Mouse (Mus musculus) thymus, adult 18-20 months (tissue): Measurements from ENCODE around the gene Camsap2.

Source experiments
- DNase-seq, 2 experiments: peaks; one replicate each; pipeline ENCODE4 v3.0.0; 2022; ENCODE audit warnings: mixed read lengths in 2 of 2

The Camsap2 gene

DNA sequence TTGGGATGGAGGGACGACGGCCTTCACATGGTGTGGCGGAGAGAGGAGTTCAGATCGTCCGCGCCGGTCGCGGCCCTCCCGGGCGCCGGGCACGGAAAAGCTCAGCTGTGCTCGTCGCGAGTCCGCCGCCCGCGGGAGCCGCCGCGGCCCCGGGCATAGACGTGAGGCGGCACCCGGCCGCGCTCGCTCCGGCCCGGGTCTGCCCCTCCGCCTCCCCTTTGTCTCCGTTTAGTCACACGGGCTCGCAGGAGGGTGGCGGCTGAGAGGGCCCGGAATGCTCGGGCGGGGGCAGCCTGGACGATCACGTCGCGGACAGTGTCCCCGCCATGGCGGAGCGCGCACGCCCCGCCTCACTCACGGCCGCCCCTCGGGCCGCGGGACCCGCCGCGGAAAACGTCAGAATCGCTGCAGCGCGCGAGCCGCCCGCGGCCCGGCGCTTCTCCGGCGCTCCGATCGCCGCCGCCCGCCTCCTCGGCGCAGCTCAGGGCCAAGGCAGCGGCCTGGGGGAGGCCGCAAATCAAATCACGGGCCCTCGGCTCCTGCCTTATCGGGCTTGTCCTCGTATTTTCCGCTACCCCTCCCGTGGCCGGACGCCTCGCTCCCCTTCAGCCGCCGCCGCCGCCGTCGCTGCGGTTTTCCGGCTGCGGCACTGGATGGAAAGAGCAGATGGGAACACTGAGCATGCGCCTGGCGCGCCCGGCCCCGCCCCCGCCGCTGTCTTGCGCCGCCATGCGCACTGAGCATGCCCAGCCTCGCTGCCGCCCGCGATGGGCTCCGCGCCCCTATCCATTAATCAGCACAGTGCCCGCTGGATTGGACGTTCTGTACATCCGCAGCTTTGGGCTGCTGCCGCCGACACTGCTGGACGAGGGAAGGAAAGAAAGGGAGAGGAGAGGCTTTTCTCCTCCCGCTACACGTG, at the start of gene Camsap2:
Camsap2 (minus strand) TSS at position 651 of the 919 bp plus-strand sequence.
- DNase-seq: peak; percentile 82 to 84

DNA sequence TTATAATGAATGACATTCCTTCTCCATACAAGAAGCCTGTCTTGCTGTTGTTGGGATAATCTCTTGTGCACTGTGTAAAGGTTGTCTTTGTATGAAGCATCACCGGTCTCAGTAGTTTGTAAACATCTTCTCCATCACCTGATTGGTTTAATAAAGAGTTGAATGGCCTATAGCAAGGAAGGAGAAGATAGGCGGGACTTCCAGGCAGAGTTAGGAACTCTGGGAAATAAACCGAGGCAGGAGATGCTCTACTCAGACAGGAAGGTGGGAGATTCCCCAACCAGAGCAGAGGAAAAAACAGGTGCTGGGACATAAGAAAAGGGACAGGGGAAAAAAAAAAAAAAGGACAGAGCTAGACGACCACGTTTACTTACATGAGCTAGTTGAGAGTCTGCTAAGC, 49.2 kb upstream of the Camsap2 start:
- DNase-seq: no peak

DNA sequence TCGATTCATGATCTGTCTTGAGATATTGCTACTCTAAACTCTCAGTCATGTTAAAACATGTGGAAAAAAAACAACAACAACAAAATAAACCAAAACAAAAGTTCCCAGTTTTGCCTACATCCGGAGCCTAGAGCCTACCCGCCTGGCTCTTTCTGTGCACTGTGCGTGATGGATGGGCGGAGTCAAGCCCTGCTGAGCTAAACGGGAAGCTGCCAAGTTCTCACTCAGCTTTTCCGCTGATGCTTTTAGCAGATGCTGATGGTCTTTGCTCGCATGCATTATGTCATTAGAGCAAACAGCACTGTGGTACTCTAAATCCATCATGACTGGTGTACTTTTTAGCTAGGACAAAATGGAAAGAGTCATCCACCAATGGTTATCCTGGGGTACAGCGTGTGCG, 48.6 kb upstream of the Camsap2 start:
- no peak for DNase-seq

DNA sequence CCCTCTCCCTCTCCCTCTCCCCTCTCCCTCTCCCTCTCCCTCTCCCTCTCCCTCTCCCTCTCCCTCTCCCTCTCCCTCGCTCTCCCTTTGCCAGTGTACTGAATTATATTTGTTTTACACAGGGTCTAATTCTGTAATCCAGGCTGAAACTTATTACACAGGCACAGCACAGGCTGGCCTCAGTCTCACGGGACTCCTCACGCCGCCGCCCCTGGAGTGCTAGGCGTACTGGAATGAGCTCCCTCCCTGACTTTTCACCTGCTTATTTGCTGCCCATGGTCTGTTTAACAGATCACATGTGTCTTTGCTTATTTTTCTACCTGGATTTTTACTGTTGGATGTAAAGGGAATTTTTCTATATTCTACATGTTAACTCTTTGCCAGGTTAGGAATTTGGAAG, 41.0 kb upstream of the Camsap2 start:
- DNase-seq: no peak

DNA sequence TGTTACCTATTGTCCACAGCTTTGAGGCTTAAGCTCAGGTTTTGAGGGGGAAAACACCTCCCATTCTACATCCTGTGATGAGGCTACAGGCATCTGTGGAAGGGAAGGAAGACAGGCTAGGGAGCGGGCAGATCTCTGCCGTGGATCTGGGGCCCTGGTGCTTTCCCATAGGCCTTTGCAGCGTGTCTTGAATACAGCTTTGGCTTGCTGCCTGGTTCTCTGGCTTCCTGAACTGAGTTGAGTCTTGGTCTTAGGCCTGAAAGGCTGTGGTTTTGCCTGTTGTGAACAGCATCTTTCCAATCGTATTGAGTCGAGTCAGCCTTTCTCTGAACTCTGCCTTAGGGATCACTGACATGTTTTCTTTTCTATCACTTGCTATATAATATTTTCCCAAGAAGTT, 35.7 kb upstream of the Camsap2 start:
- no peak for DNase-seq

DNA sequence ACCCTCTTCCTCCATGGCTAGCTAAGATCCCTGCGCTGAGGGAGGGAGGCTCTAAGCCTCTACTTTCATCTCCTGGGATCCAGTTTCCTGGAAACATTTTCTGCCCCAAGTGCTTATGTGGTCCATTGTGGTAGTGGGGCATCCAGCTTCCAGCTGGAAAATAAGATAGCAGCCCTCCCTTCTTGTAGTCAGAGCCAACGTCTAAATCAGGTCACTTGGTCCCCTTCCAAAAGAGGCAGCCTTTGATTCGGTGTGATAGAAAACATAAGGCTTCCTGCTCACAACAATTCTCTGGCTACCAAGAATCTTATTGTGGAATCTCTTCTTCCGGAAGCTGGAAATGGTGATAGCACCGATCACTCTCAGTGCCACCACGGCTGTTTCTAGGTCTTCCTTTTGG, 35.3 kb upstream of the Camsap2 start:
- no peak for DNase-seq

DNA sequence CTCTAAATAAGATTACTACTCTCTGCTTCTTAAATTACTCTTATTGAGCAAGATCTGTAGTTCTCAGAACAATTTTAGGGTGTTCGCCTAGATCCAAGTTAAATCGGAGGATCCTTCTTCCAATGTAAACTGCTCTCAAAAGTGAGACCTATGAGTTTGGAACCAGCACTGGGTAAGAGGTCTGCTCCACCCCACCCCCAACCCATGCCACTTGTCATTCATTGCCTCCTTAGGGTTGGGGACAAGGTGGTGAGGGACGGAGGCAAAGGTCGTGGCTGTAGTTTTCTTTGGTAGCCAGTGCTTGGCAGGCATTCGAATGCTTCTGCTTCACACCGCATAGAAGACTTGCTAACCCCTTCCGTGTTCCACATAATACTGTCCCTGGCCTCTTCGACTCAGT, 34.7 kb upstream of the Camsap2 start:
- no peak for DNase-seq

DNA sequence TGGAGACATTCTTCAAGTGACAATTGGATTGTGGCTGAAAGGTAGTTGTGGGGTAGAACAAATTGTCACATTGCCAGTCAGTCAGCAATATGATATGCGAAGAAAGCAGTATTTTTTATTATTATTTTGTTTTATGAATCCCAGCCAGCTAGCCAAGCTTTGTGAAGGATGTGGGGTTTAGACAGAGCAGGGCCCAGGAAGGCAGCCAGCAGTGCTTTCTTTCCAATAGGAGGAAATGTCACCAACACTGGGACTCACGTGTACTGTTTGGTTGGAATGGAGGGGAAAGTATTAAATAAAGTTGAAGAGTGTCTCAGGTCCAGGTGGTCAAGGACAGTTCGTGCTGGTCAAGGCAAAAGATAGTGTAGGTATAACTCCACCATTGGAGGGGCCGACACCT, 34.3 kb upstream of the Camsap2 start:
- no peak for DNase-seq

DNA sequence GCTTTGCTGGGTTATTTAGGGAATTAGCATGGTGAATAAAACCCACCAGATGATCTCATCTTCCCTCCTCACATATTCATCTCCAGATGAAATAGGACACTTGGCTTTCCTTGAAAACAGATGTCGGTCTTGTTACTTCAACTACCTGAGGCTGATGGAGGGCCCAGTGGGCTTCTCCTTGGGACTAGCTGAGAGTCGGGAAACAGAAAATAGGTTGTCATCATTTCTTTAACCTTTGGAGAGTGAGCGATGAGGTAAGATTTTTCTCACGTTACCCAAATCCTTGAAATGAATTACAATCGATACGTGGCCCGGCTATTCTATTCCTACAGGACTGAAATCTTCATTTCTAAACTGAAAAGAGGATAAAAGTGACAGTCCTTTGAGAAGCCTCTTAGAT, 33.4 kb upstream of the Camsap2 start:
- DNase-seq: no peak

DNA sequence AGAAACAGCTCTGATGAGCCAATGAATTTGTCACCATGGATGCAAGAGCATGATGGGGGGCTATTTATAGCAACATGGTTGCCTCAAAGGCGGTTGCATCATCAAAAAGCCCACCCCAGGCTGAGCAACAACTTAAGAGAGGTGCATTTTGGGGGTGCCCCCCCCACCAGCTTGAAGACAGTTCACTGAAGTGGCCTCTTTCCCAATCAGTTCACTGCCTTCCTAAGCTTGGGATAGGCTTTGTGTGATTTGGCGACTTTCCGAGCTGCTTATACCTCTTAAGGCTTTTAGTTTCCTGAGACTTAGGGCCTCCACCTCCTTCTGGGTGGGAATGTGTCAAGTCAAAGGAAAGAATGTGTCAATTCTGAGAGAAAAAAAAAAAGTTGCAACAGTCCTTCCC, 20.1 kb upstream of the Camsap2 start:
- DNase-seq: no peak

DNA sequence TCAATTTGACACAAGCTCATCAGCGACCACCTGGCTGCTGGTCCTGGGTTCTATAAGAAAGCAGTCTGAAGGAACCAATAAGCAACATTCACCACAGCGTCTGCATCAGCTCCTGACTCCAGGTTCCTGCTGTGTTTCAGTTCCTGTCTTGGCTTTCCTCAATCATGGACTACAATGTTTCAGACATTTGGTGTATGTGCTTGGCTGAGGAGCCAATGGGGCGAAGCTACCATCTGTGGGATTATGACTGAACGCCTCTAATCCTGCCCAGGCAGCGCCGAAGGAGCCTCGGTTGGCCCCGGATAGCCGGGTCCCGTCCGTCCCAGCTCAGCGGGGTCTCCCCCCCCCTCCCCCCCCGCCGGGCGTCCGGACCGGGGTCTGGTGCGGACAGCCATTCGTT, 18.8 kb upstream of the Camsap2 start:
- peak in 1 of 2 experiments; percentile 34 for DNase-seq

DNA sequence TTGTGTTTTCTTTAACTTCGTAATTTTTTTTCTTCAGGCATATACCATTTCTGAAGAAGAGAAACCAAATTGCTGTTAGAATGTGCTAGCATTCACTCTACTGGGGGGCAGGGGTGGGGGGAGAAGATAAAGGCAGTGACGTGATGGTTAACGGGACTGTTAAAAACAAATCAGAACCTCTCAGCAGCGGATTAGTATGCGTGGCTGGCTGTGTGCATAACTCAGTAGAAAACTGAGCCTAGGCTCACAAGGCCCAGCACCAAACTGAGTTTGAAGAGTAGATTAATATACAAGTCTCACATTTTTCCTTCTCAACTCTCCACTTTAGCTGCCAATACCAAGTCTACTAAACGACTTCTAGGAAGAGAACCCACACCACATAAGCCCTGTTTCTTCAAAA, 17.1 kb upstream of the Camsap2 start:
- DNase-seq: no peak

DNA sequence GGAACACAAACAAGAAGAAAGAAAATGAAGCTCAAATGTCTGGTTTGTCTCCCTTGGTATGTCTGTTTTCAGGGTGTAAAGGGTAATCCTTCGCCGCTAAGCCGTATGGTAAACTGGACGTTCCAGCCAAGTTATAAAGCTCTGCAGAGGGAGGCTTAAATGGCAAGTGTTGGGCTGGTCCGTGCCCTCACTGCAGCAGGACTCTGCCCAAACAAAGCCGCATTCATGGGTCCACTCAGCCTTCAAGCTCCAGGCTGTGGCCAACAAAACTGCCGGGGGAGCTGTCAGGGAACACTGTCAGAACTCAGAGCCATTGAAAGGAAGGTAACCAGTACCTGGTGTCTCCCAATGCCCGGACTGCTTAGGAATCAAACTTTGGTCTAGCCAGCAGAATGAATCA, 16.7 kb upstream of the Camsap2 start:
- no peak for DNase-seq

DNA sequence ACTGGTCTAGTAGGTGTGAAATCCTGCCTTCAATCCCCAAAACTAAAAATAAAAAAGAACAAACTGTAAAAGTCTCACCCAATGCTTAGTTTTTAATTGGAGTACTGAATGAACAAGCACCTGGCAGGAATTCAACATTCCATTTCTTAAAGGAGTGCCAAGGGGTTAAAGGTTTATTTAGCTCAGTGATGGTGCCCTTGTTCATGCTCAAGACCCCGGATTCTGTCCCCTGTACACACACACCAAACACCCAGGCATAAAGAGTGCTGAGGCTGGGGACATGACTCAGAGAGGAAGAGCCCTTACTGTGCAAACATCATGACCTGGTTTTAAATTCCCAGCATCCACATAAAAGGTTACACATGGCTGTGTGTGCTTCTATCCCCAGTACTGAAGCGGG, 15.5 kb upstream of the Camsap2 start:
- no peak for DNase-seq

DNA sequence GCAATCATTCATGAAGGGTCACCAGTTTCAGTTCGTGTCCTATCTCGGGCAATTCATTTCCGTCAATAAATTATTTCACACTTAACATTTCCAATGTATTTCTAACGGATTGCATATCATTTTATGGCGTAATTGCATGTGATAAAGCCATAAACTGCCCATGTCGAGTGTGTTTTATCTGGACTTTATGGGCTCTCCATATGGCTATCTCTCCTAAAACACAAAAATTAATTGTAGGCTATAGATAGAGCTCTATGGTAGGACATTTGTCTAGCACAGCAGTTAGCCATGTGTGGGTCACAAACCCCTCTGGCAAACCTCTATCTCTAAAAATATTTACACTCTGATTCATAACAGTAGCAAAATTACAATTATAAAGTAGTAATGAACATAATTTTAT, 15.0 kb upstream of the Camsap2 start:
- no peak for DNase-seq

DNA sequence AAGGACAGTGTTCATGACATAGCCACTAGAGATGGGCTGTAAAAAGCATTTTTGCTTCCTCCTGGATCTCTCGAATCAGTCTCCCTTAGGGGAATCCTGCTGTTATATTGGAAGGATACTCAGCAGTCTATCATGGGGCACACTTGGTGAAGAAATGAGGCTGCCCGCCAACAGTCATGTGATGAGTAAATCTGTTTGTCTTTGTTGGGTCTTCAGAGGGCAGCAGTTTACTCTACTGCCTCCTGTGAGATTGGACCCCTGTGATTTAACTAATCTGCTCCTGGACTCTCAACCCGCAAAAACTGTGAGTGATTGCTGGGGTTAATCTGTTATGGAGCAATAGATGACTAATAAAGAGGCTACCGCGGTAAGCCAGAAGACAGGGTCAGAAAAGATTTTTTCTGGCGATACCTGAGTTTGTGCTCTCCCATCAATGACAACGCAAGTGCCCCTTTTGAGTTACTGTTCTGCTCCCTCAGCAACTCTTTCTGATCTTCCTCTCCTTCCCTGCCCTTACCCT, 13.0 kb upstream of the Camsap2 start:
- no peak for DNase-seq

DNA sequence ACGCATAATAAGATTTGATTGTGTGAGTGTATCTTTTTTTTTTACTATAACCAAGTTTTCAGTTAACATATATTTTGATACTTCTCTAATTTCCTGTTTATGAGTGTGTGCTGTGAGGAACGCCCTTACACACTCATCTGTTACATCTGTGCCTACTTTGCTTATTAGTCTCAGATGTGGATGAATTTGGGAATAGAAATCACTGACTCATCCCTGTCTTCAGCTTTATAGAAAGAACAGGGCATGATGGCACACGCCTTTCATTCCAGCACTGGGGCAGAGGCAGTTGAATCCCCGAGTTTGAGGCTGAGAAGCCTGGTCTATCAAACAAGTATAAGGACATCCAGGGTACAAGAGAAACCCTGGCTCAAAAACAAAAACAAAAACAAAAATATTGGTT, 9.7 kb upstream of the Camsap2 start:
- DNase-seq: no peak

DNA sequence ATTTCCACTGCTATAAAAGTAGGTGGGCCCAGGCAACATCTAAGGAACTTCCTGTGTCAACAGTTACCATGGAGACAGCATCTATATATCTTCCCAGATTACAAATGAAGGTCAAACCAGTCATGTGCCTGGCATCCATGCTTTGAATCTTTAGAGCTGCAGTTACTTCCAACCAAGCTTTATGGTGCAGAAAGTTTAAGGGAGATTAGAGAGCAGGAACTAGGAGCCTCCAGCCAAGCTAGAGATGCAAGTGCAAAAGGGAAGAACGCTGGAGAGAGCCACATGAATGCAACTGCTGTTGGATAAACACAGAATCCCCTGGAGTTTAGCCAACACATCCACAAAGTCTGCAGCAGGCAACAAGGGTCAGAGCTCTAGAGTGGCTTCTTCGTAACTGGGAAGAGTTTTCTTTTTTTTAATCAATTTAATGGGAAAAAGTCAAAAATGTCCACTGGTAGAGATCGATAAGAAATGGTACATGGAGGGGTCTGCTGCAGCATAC, 4.8 kb upstream of the Camsap2 start:
- DNase-seq: no peak

DNA sequence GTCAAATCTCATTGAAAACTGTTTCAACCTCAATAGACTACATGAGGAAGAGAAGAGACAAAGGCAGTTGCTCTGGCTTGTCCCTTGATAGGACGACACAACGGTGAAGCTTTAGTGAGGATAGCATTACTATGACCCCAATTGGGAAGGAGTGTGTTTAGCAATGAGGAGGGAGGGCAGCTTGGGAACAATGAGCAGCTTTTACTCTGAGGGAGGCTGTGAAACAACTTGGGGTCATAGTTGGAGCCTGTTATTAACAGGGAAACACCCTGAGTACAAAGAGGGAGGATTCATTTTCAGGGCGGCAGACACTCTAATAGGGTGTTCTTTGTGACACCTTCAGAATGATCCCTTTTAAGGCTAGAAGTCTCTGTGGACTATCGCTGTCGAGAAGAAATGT, 2.2 kb upstream of the Camsap2 start:
- DNase-seq: no peak

DNA sequence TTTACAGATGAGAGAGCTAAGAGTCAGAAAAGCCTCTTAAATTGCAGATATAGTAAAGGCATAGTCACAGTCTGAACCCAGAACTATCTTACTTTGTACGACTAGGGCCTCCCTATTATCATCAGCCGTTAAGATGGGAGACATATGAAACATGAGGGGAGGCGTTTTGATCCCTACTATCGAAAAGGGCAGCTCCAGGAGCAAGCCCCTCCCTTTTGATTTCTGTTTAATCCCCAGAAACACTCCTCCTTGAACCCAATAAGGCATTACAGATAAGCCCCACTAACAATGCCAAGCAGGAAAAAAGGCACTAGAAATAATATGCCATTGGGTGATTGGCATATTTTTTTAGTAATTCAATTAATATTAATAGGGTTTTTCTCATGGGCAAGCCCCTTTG, 1.2 kb upstream of the Camsap2 start:
- no peak for DNase-seq

DNA sequence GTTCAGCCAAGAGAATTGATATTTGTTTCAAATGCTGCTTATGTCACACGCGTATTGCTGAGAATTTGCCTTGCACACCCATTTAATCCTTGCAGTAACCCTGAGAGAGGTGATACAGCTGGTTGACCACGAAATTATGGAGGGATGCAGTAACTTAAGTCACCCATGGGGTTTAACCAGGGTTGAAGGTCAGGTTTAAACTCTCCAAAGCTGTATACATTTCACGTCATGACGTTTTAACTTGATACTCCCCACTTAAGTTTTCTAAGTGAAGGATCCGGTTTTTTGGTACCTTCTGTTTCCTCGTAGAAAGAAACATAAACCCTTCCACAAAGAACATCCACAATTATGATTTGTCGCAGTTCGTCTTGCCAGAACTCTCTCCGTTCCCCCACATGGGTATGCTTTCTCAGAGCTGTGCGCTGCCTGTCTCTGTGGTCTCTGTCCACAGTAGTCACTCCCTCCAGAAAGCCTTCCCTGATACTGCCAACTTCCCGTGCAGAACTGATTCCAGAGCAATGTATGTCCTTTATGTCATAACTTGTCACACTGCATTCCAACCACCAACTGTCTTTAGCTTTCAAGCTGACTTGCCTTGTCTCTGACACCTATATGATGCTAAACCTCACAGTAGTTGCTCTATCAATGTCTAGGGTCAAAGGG, 600 bp upstream of the Camsap2 start:
- no peak for DNase-seq

DNA sequence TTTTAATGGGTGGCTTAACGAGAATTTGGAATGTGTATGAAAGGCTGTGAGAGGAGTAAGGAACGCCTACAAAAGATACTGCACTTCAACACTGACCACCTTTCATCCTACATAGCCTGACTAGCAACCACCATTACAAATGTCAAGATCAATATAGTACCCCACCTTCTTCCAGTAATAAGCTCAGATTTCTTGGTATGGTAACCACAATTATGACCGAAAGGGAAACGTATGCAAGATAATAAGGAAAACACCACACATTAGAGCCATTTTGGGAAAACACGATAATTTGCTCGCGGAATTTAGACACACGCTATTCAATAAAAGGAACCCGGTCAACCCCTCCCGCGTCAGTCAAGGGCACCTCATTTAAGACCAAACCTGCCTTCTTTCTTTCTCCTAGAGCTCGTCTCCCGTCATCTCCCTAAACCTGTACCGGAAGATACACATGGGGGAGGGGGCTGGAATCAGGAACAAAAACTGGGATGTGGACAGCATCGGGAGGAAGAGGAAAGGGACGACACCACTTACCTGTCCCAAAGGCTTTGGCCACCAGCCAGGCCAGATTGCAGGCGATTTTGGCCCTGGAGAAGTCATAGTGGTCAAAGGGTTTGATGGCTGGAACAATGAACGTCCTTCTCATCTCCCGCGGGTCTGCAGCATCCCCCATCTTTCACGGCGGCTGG, 993 bp downstream of the Camsap2 start:
- peak; percentile 10 to 24 for DNase-seq

DNA sequence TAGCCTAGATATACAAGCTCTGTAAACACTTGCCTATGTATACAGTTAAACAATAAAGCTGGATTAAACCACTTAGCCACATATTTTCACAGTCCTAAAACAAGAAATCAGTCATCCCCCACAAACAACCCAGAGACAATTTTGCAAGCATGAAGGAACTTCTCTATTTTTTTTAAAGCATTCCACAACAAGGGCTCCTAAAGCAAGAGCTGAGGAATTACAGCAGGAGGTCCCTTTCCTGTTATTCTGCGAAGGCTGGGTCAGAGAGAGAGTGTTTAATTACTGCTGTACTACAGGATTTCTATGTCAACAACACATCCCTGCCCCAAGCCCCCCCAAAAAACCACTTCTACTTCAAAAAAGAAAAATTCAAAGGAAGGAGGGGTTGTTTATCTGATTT, 1.6 kb downstream of the Camsap2 start:
- DNase-seq: no peak
